Mouse (Mus musculus) spleen, postnatal 36 days (tissue): ENCODE results near the gene Trmt10a.

Experiments
- DNase-seq, 2 experiments: peaks; one replicate each; pipeline ENCODE4 v3.0.0; 2022; ENCODE audit warnings: low spot score in 2 of 2, mixed read lengths in 1 of 2

Trmt10a gene

GRCm38 (mm10) chr3:138143315-138144059 lies at the start of gene Trmt10a:
TSS of gene Trmt10a (plus strand) at chr3:138143448.
- peak; percentile 94 to 97 for DNase-seq

- no peak for DNase-seq
Observed at GRCm38 (mm10) chr3:138095301-138095700, 47.9 kb upstream of the Trmt10a start.

GRCm38 (mm10) chr3:138095718-138096117 lies 47.5 kb upstream of the Trmt10a start:
- DNase-seq = no peak

GRCm38 (mm10) chr3:138096263-138097028 lies 46.8 kb upstream of the Trmt10a start:
- no peak for DNase-seq

- no peak for DNase-seq
Observed at GRCm38 (mm10) chr3:138097718-138098117, 45.5 kb upstream of the Trmt10a start.

GRCm38 (mm10) chr3:138101936-138102335 lies 41.3 kb upstream of the Trmt10a start:
- DNase-seq = no peak

GRCm38 (mm10) chr3:138103690-138104089 lies 39.6 kb upstream of the Trmt10a start:
- no peak for DNase-seq

- no peak for DNase-seq
Observed at GRCm38 (mm10) chr3:138105056-138105455, 38.2 kb upstream of the Trmt10a start.

- no peak for DNase-seq
Observed at GRCm38 (mm10) chr3:138106887-138107286, 36.4 kb upstream of the Trmt10a start.

- no peak for DNase-seq
Observed at GRCm38 (mm10) chr3:138110910-138111782, 32.1 kb upstream of the Trmt10a start.

GRCm38 (mm10) chr3:138114106-138114505 lies 29.1 kb upstream of the Trmt10a start:
- DNase-seq = no peak

- DNase-seq = no peak
Observed at GRCm38 (mm10) chr3:138116871-138117270, 26.4 kb upstream of the Trmt10a start.

GRCm38 (mm10) chr3:138118392-138118791 lies 24.9 kb upstream of the Trmt10a start:
- DNase-seq = no peak

- DNase-seq = no peak
Observed at GRCm38 (mm10) chr3:138118831-138119230, 24.4 kb upstream of the Trmt10a start.

GRCm38 (mm10) chr3:138119444-138120105 lies 23.7 kb upstream of the Trmt10a start:
- DNase-seq = no peak

GRCm38 (mm10) chr3:138121461-138121860 lies 21.8 kb upstream of the Trmt10a start:
- DNase-seq = no peak

GRCm38 (mm10) chr3:138123842-138124241 lies 19.4 kb upstream of the Trmt10a start:
- no peak for DNase-seq

- DNase-seq = no peak
Observed at GRCm38 (mm10) chr3:138129110-138129509, 14.1 kb upstream of the Trmt10a start.

GRCm38 (mm10) chr3:138130692-138131091 lies 12.6 kb upstream of the Trmt10a start:
- no peak for DNase-seq

- no peak for DNase-seq
Observed at GRCm38 (mm10) chr3:138131168-138131567, 12.1 kb upstream of the Trmt10a start.

- DNase-seq = no peak
Observed at GRCm38 (mm10) chr3:138133463-138133862, 9.8 kb upstream of the Trmt10a start.
